Mouse (Mus musculus): Measurements from ENCODE around the gene Nrn1l.
A peak's percentile ranks its signal among the peaks of the same experiment; 100 is the strongest.

Nrn1l gene

GRCm38 (mm10) chr8:105893339-105893738 is at the start of gene Nrn1l:
TSS of gene Nrn1l (plus strand) at chr8:105893567.
- peak; percentile 84 for DNase-seq (ENCODE audit: low spot score)

- no peak for DNase-seq (ENCODE audit: low spot score)
Measured at GRCm38 (mm10) chr8:105846678-105847077, 46.7 kb upstream of the Nrn1l start.

GRCm38 (mm10) chr8:105850014-105850413 is 43.4 kb upstream of the Nrn1l start:
- DNase-seq (ENCODE audit: low spot score): no peak

- DNase-seq (ENCODE audit: low spot score): no peak
Measured at GRCm38 (mm10) chr8:105850611-105851010, 42.8 kb upstream of the Nrn1l start.

GRCm38 (mm10) chr8:105851651-105852143 is 41.7 kb upstream of the Nrn1l start:
- peak; percentile 99 for DNase-seq (ENCODE audit: low spot score)

GRCm38 (mm10) chr8:105852146-105852729 is 41.1 kb upstream of the Nrn1l start:
- DNase-seq (ENCODE audit: low spot score): no peak

GRCm38 (mm10) chr8:105853178-105853577 is 40.2 kb upstream of the Nrn1l start, which contains the start of gene Cenpt:
TSS of gene Cenpt (minus strand) at chr8:105853278.
- DNase-seq (ENCODE audit: low spot score): no peak

- DNase-seq (ENCODE audit: low spot score): peak; percentile 27
Measured at GRCm38 (mm10) chr8:105854303-105854702, 39.1 kb upstream of the Nrn1l start.

GRCm38 (mm10) chr8:105854715-105855216 is 38.6 kb upstream of the Nrn1l start, which contains the start of gene Thap11:
TSS of gene Thap11 (plus strand) at chr8:105855132.
- peak; percentile 95 for DNase-seq (ENCODE audit: low spot score)

- peak; percentile 63 for DNase-seq (ENCODE audit: low spot score)
Measured at GRCm38 (mm10) chr8:105855248-105856167, 37.9 kb upstream of the Nrn1l start.

GRCm38 (mm10) chr8:105856168-105856835 is 37.1 kb upstream of the Nrn1l start:
- DNase-seq (ENCODE audit: low spot score): no peak

- DNase-seq (ENCODE audit: low spot score): no peak
Measured at GRCm38 (mm10) chr8:105858495-105858894, 34.9 kb upstream of the Nrn1l start.

- no peak for DNase-seq (ENCODE audit: low spot score)
Measured at GRCm38 (mm10) chr8:105859314-105859713, 34.1 kb upstream of the Nrn1l start.

- DNase-seq (ENCODE audit: low spot score): peak; percentile 100
Measured at GRCm38 (mm10) chr8:105860143-105860981, 33.0 kb upstream of the Nrn1l start, which contains the start of gene Nutf2. TSS of gene Nutf2 (plus strand) at chr8:105860580.

GRCm38 (mm10) chr8:105861951-105862350 is 31.4 kb upstream of the Nrn1l start:
- DNase-seq (ENCODE audit: low spot score): peak; percentile 54

GRCm38 (mm10) chr8:105866364-105867029 is 26.9 kb upstream of the Nrn1l start:
- peak; percentile 29 for DNase-seq (ENCODE audit: low spot score)

- no peak for DNase-seq (ENCODE audit: low spot score)
Measured at GRCm38 (mm10) chr8:105874301-105874700, 19.1 kb upstream of the Nrn1l start.

GRCm38 (mm10) chr8:105880754-105881520 is 12.4 kb upstream of the Nrn1l start, which contains the start of gene Edc4:
TSS of gene Edc4 (plus strand) at chr8:105880881.
- peak; percentile 89 for DNase-seq (ENCODE audit: low spot score)

GRCm38 (mm10) chr8:105889756-105890465 is 3.5 kb upstream of the Nrn1l start:
- no peak for DNase-seq (ENCODE audit: low spot score)
